Mouse (Mus musculus): ENCODE results near the gene Cox7a2l. TPM values are rescaled to one million over a fixed set of nuclear protein-coding genes. Genes with fewer than 3 reads are reported as not detected.

Gene Cox7a2l
- total RNA-seq, 1 experiment: 139 TPM

- H3K27ac ChIP-seq (ENCODE audit: insufficient read depth, low read depth, low read length, poor library complexity, severe bottlenecking): no peak overlapping the region
- H3K4me3 ChIP-seq (ENCODE audit: insufficient read depth in 1 of 2, low read depth in 1 of 2, low read length in 2 of 2, poor library complexity in 1 of 2, severe bottlenecking in 1 of 2): no peak overlapping the region
- H3K9ac ChIP-seq (ENCODE audit: insufficient read depth, low read depth, low read length, poor library complexity, severe bottlenecking): no peak overlapping the region
- no peak for DNase-seq (ENCODE audit: low read depth, low spot score)
- peaks cover 3 to 14% of the 10 kb centered on the region in 2 experiments; a peak in 3 of 4 replicates for H3K4me1 ChIP-seq (ENCODE audit: control insufficient read depth in 2 of 2, insufficient read depth in 2 of 2, low read length in 2 of 2, poor library complexity in 1 of 2)
- no peaks in the 10 kb centered on the region for H3K36me3 ChIP-seq (ENCODE audit: control insufficient read depth, insufficient read depth, low read length, poor library complexity, severe bottlenecking)
- H3K9me3 ChIP-seq (ENCODE audit: control insufficient read depth, insufficient read depth, low read depth, low read length): no peaks in the 10 kb centered on the region
- no peak for TF ChIP-seq HCFC1 (IDR thresholded peaks at IDR 0.05; ENCODE audit: borderline replicate concordance, insufficient read depth, low read length)
- in situ Hi-C loops (cut with MboI; ENCODE audit: low sequenced_read_pairs in 2 of 2, unreplicated experiment in 2 of 2): no loop called here
Observed at GRCm38 (mm10) chr17:83542424-83542823, 25.3 kb upstream of the Cox7a2l start.

GRCm38 (mm10) chr17:83539262-83540037 lies 22.3 kb upstream of the Cox7a2l start:
- H3K9ac ChIP-seq (ENCODE audit: insufficient read depth, low read depth, low read length, poor library complexity, severe bottlenecking): no peak overlapping the region
- no peak for DNase-seq (ENCODE audit: low read depth, low spot score)
- in situ Hi-C loops (cut with MboI; ENCODE audit: low sequenced_read_pairs in 2 of 2, unreplicated experiment in 2 of 2): no loop called here
- no peak overlapping the region for H3K4me3 ChIP-seq (ENCODE audit: insufficient read depth in 1 of 2, low read depth in 1 of 2, low read length in 2 of 2, poor library complexity in 1 of 2, severe bottlenecking in 1 of 2)
- no peaks in the 10 kb centered on the region for H3K36me3 ChIP-seq (ENCODE audit: control insufficient read depth, insufficient read depth, low read length, poor library complexity, severe bottlenecking)
- H3K9me3 ChIP-seq (ENCODE audit: control insufficient read depth, insufficient read depth, low read depth, low read length): no peaks in the 10 kb centered on the region
- no peak overlapping the region for H3K27ac ChIP-seq (ENCODE audit: insufficient read depth, low read depth, low read length, poor library complexity, severe bottlenecking)
- peaks cover 0 to 2% of the 10 kb centered on the region in 2 experiments; a peak in 1 of 4 replicates for H3K4me1 ChIP-seq (ENCODE audit: control insufficient read depth in 2 of 2, insufficient read depth in 2 of 2, low read length in 2 of 2, poor library complexity in 1 of 2)
- no peak for TF ChIP-seq ZNF384 (IDR thresholded peaks at IDR 0.05; ENCODE audit: low read depth, low read length)
- TF ChIP-seq CHD2 (IDR thresholded peaks at IDR 0.05; ENCODE audit: low read depth, low read length): no peak
- no peak for TF ChIP-seq HCFC1 (IDR thresholded peaks at IDR 0.05; ENCODE audit: borderline replicate concordance, insufficient read depth, low read length)
- TF ChIP-seq MAFK (IDR thresholded peaks at IDR 0.05; ENCODE audit: insufficient read depth, low read depth, low read length): no peak
- no peak for TF ChIP-seq ZC3H11A (IDR thresholded peaks at IDR 0.05; ENCODE audit: borderline replicate concordance, low read depth, low read length)

- DNase-seq (ENCODE audit: low read depth, low spot score): no peak
- in situ Hi-C loops (cut with MboI; ENCODE audit: low sequenced_read_pairs in 2 of 2, unreplicated experiment in 2 of 2): no loop called here
- no peak overlapping the region for H3K9ac ChIP-seq (ENCODE audit: insufficient read depth, low read depth, low read length, poor library complexity, severe bottlenecking)
- H3K4me3 ChIP-seq (ENCODE audit: insufficient read depth in 1 of 2, low read depth in 1 of 2, low read length in 2 of 2, poor library complexity in 1 of 2, severe bottlenecking in 1 of 2): no peak overlapping the region
- H3K36me3 ChIP-seq (ENCODE audit: control insufficient read depth, insufficient read depth, low read length, poor library complexity, severe bottlenecking): no peaks in the 10 kb centered on the region
- no peaks in the 10 kb centered on the region for H3K9me3 ChIP-seq (ENCODE audit: control insufficient read depth, insufficient read depth, low read depth, low read length)
- H3K27ac ChIP-seq (ENCODE audit: insufficient read depth, low read depth, low read length, poor library complexity, severe bottlenecking): no peak overlapping the region
- no peak for TF ChIP-seq CHD2 (IDR thresholded peaks at IDR 0.05; ENCODE audit: low read depth, low read length)
- TF ChIP-seq ZC3H11A (IDR thresholded peaks at IDR 0.05; ENCODE audit: borderline replicate concordance, low read depth, low read length): no peak
- TF ChIP-seq ZNF384 (IDR thresholded peaks at IDR 0.05; ENCODE audit: low read depth, low read length): no peak
- no peak for TF ChIP-seq HCFC1 (IDR thresholded peaks at IDR 0.05; ENCODE audit: borderline replicate concordance, insufficient read depth, low read length)
- no peak for TF ChIP-seq MAFK (IDR thresholded peaks at IDR 0.05; ENCODE audit: insufficient read depth, low read depth, low read length)
- H3K4me1 ChIP-seq (ENCODE audit: control insufficient read depth in 2 of 2, insufficient read depth in 2 of 2, low read length in 2 of 2, poor library complexity in 1 of 2): peaks cover 0 to 2% of the 10 kb centered on the region in 2 experiments; a peak in 1 of 4 replicates
Observed at GRCm38 (mm10) chr17:83538694-83539093, 21.6 kb upstream of the Cox7a2l start.

GRCm38 (mm10) chr17:83538141-83538540 lies 21.0 kb upstream of the Cox7a2l start:
- in situ Hi-C loops (cut with MboI; ENCODE audit: low sequenced_read_pairs in 2 of 2, unreplicated experiment in 2 of 2): no loop called here
- no peaks in the 10 kb centered on the region for H3K36me3 ChIP-seq (ENCODE audit: control insufficient read depth, insufficient read depth, low read length, poor library complexity, severe bottlenecking)
- DNase-seq (ENCODE audit: low read depth, low spot score): no peak
- H3K27ac ChIP-seq (ENCODE audit: insufficient read depth, low read depth, low read length, poor library complexity, severe bottlenecking): no peak overlapping the region
- H3K4me3 ChIP-seq (ENCODE audit: insufficient read depth in 1 of 2, low read depth in 1 of 2, low read length in 2 of 2, poor library complexity in 1 of 2, severe bottlenecking in 1 of 2): no peak overlapping the region
- no peak overlapping the region for H3K9ac ChIP-seq (ENCODE audit: insufficient read depth, low read depth, low read length, poor library complexity, severe bottlenecking)
- H3K9me3 ChIP-seq (ENCODE audit: control insufficient read depth, insufficient read depth, low read depth, low read length): no peaks in the 10 kb centered on the region
- peaks cover 0 to 2% of the 10 kb centered on the region in 2 experiments; a peak in 1 of 4 replicates for H3K4me1 ChIP-seq (ENCODE audit: control insufficient read depth in 2 of 2, insufficient read depth in 2 of 2, low read length in 2 of 2, poor library complexity in 1 of 2)
- TF ChIP-seq ZNF384 (IDR thresholded peaks at IDR 0.05; ENCODE audit: low read depth, low read length): no peak
- TF ChIP-seq MAFK (IDR thresholded peaks at IDR 0.05; ENCODE audit: insufficient read depth, low read depth, low read length): no peak
- no peak for TF ChIP-seq ZC3H11A (IDR thresholded peaks at IDR 0.05; ENCODE audit: borderline replicate concordance, low read depth, low read length)
- TF ChIP-seq HCFC1 (IDR thresholded peaks at IDR 0.05; ENCODE audit: borderline replicate concordance, insufficient read depth, low read length): no peak
- no peak for TF ChIP-seq CHD2 (IDR thresholded peaks at IDR 0.05; ENCODE audit: low read depth, low read length)
